Mouse (Mus musculus): ENCODE results near the gene Rbl1. TPM values are rescaled to one million over a fixed set of nuclear protein-coding genes. Genes with fewer than 3 reads are reported as not detected.
A peak's percentile ranks its signal among the peaks of the same experiment; 100 is the strongest.

Rbl1 gene
- polyA plus RNA-seq, 1 experiment from 2014 or later = 12.0 TPM

DNA sequence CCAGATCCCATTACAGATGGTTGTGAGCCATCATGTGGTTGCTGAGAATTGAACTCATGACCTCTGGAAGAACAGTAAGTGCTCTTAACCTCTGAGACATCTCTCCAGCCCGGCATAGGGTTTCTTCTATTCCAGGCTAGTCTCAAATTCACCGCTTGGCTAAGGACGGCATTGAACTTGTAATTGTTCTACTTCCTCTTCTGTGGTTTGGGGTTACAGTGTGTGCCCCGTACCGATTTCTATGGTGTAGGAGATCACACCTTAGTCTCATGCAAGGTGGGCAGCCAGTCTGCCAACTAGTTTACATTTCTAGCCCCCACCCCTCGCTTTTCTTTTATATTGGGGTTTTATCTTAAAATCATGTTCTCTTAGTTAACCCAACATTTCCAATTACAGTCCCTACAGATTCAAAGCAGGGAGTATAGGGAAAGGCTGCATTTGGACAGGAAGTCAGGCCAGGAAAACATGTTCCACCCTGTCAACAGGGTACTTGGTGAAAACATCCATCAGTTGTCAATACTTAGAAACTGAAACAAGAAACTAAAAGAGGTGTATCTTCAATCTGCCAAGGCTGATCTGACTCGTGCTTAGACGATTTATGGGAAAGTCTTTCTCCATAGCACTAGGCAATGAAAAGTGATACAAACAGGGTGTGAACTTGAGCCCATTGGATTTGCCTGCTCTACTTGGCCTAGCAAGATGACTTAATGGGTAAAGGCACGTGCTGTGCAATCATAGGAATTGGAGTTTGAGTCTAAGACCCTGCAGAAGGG lies 66.2 kb downstream of the Rbl1 start:
- Histone ChIP-seq H3K4me1 (peaks cover 11% of the 10 kb centered on the region), H3K27me3 (no peaks in the 10 kb centered on the region), H3K36me3 (no peaks in the 10 kb centered on the region), H3K4me3 (no peak overlapping the region), H3K4me2 (replicated peaks) (no peak overlapping the region), H3K9me3 (no peaks in the 10 kb centered on the region), H3K9ac (replicated peaks) (no peak overlapping the region), H3K27ac (replicated peaks) (no peak overlapping the region)
- 90% methylated on average over 9 of the region's 9 CpGs for WGBS
- no peak for ATAC-seq (replicated peaks)

DNA sequence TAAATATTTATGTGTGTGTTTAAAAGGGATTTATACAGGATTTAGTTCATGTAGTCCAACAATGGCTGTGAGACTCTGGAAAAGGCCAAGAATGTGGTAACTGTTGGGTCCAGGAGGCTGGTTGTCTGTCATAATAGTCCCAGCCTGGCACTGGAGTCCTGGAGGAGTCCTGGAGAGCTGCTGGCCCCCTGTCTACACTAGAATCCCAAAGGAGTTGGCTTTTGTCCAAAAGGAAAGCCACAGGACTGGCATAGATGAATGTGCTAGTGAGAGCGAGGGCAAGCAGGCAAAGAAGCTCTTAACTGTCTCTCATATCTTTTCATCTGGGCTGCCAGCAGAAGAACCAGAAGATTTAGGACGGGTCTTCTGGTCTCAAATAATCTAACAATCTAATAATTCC lies 67.7 kb downstream of the Rbl1 start:
- H3K27ac ChIP-seq (replicated peaks) = no peak overlapping the region
- no peaks in the 10 kb centered on the region for H3K9me3 ChIP-seq
- no peak overlapping the region for H3K9ac ChIP-seq (replicated peaks)
- H3K4me2 ChIP-seq (replicated peaks) = no peak overlapping the region
- ATAC-seq (replicated peaks) = no peak
- peaks cover 11% of the 10 kb centered on the region for H3K4me1 ChIP-seq
- H3K36me3 ChIP-seq = no peaks in the 10 kb centered on the region
- no peaks in the 10 kb centered on the region for H3K27me3 ChIP-seq
- WGBS = 72% methylated on average over 2 of the region's 2 CpGs
- no peak overlapping the region for H3K4me3 ChIP-seq

GRCm38 (mm10) chr2:157136176-157136575 lies 68.2 kb downstream of the Rbl1 start:
- Histone ChIP-seq H3K36me3 (no peaks in the 10 kb centered on the region), H3K4me3 (no peak overlapping the region), H3K27me3 (no peaks in the 10 kb centered on the region), H3K9ac (replicated peaks) (no peak overlapping the region), H3K9me3 (no peaks in the 10 kb centered on the region), H3K4me2 (replicated peaks) (no peak overlapping the region), H3K27ac (replicated peaks) (no peak overlapping the region), H3K4me1 (peaks cover 11% of the 10 kb centered on the region)
- ATAC-seq (replicated peaks) = no peak
- 91% methylated on average over 4 of the region's 4 CpGs for whole genome bisulfite sequencing

GRCm38 (mm10) chr2:157135529-157136120 lies 68.7 kb downstream of the Rbl1 start:
- ATAC-seq (replicated peaks) = 0 out of 2 replicates have a peak, but pooled peaks have one; percentile 53
- WGBS = 66% methylated on average over 10 of the region's 10 CpGs
- H3K9me3 ChIP-seq = no peaks in the 10 kb centered on the region
- H3K27me3 ChIP-seq = no peaks in the 10 kb centered on the region
- H3K4me1 ChIP-seq = peaks cover 11% of the 10 kb centered on the region
- H3K36me3 ChIP-seq = no peaks in the 10 kb centered on the region
- peak overlapping the region; percentile 57; the same call in 1 of the 2 replicates for H3K27ac ChIP-seq (replicated peaks)
- H3K4me2 ChIP-seq (replicated peaks) = peak overlapping the region; percentile 97
- H3K4me3 ChIP-seq = peak overlapping the region; percentile 69
- peak overlapping the region; percentile 66; the same call in 1 of the 2 replicates for H3K9ac ChIP-seq (replicated peaks)

DNA sequence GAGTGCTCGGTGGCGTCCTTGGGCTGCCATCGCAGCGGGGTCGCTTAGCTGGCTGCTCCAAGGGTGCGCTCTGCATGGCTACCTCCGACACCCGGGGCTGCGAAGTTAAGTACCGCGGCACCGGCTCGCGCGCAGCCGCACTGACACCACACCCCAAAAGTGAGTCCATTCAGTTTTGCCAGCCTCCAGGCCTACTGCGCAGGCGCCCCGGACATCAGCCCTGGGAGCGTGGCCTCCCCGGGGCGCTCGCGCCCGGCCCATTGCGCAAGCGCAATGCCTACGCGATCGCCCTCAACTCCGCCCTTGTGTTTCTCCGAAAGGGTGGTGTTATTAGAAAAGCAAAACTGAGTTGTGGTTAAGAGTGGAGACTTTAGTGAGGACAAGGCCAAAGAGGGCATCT lies 69.3 kb downstream of the Rbl1 start, which contains the start of gene Samhd1:
Gene Samhd1 (minus strand): TSS at position 252 of the 400 bp plus-strand sequence.
- Histone ChIP-seq H3K27me3 (no peaks in the 10 kb centered on the region), H3K4me1 (peaks cover 11% of the 10 kb centered on the region), H3K4me2 (replicated peaks) (peak within 1 kb of the TSS; percentile 97), H3K9ac (replicated peaks) (peak within 1 kb of the TSS; percentile 66), H3K27ac (replicated peaks) (peak within 1 kb of the TSS; percentile 57; the same call in 1 of the 2 replicates), H3K4me3 (peak within 1 kb of the TSS; percentile 69), H3K9me3 (no peaks in the 10 kb centered on the region), H3K36me3 (no peaks in the 10 kb centered on the region)
- WGBS = under 1% methylated on average over 32 of the region's 32 CpGs
- ATAC-seq (replicated peaks) = peak; percentile 90

- 0% methylated on average over 25 of the region's 25 CpGs for WGBS
- ATAC-seq (replicated peaks) = peak; percentile 59; the same call in 1 of the 2 replicates
- Histone ChIP-seq H3K27ac (replicated peaks) (peak overlapping the region; percentile 57; the same call in 1 of the 2 replicates), H3K4me2 (replicated peaks) (peak overlapping the region; percentile 97), H3K9me3 (no peaks in the 10 kb centered on the region), H3K27me3 (no peaks in the 10 kb centered on the region), H3K4me1 (peaks cover 11% of the 10 kb centered on the region), H3K9ac (replicated peaks) (peak overlapping the region; percentile 66), H3K4me3 (peak overlapping the region; percentile 69), H3K36me3 (no peaks in the 10 kb centered on the region)
These were observed 69.8 kb downstream of the Rbl1 start for GRCm38 (mm10) chr2:157134479-157134931.

DNA sequence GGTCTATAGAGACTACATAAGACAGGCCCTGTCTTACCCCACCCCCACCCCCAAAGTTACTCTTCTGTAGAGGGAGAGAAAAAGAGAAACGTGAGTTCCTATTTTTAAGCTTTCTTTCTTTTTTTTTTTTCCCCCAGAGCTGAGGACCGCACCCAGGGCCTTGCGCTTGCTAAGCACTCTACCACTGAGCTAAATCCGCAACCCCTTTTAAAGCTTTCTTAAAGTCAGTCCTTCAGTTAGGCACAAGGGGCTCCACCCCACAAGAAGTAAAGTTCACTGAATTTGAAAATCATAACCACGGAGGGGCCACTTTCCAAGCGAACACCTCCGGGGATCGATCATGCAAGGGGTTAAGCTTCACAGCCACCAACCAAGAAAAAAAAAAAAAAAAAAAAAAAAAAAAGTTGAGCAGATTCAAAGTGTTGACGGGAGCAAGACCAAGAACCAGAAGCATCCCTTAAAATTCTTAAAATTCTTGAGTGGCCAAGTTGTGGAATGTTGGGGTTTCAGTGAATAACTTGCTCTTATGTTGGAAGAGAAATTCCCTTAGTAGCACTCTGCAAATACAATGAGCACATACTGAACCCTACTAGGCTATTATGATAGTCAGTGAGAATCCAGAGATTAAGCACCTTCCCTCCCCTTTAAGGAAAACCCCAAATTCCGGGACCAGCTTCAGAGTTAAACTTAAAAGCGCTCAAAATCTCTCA lies 70.4 kb downstream of the Rbl1 start:
- Histone ChIP-seq H3K27me3 (no peaks in the 10 kb centered on the region), H3K4me2 (replicated peaks) (peak overlapping the region; percentile 97), H3K9ac (replicated peaks) (peak overlapping the region; percentile 66), H3K9me3 (no peaks in the 10 kb centered on the region), H3K4me3 (peak overlapping the region; percentile 69), H3K4me1 (peaks cover 11% of the 10 kb centered on the region), H3K27ac (replicated peaks) (no peak overlapping the region), H3K36me3 (no peaks in the 10 kb centered on the region)
- WGBS = 17% methylated on average over 11 of the region's 11 CpGs
- no peak for ATAC-seq (replicated peaks)

GRCm38 (mm10) chr2:157132686-157133540 lies 71.4 kb downstream of the Rbl1 start:
- Histone ChIP-seq H3K4me3 (no peak overlapping the region), H3K36me3 (no peaks in the 10 kb centered on the region), H3K4me1 (peaks cover 11% of the 10 kb centered on the region), H3K9ac (replicated peaks) (no peak overlapping the region), H3K27ac (replicated peaks) (no peak overlapping the region), H3K4me2 (replicated peaks) (no peak overlapping the region), H3K27me3 (no peaks in the 10 kb centered on the region), H3K9me3 (no peaks in the 10 kb centered on the region)
- no peak for ATAC-seq (replicated peaks)
- 79% methylated on average over 3 of the region's 3 CpGs for WGBS

DNA sequence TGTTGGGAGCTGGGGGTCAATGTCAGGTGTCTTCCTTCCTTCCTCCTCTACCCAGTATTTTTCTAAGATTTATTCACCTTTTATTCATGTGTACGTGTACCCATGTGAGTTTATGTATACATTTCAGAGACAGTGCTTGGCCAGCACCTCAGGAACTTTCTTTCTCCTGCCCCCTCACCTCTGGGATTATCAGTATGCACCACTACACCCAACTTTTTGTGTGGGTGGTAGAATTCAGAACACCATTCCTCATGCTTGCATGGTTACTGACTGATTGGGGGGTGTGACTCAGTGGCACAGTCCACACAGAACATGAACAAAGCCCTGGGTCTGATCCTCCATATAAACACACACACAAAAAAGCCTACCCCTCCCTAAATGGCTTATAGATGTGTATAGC lies 72.2 kb downstream of the Rbl1 start:
- Histone ChIP-seq H3K4me1 (peaks cover 11% of the 10 kb centered on the region), H3K27ac (replicated peaks) (no peak overlapping the region), H3K4me2 (replicated peaks) (no peak overlapping the region), H3K9me3 (no peaks in the 10 kb centered on the region), H3K9ac (replicated peaks) (no peak overlapping the region), H3K27me3 (no peaks in the 10 kb centered on the region), H3K4me3 (no peak overlapping the region), H3K36me3 (no peaks in the 10 kb centered on the region)
- 90% methylated on average over 1 of the region's 1 CpGs for WGBS
- ATAC-seq (replicated peaks) = no peak

- 88% methylated on average over 8 of the region's 8 CpGs for WGBS
- Histone ChIP-seq H3K4me1 (peaks cover 11% of the 10 kb centered on the region), H3K36me3 (no peaks in the 10 kb centered on the region), H3K4me3 (no peak overlapping the region), H3K4me2 (replicated peaks) (no peak overlapping the region), H3K27ac (replicated peaks) (no peak overlapping the region), H3K27me3 (no peaks in the 10 kb centered on the region), H3K9ac (replicated peaks) (no peak overlapping the region), H3K9me3 (no peaks in the 10 kb centered on the region)
- no peak for ATAC-seq (replicated peaks)
These were observed 73.4 kb downstream of the Rbl1 start for GRCm38 (mm10) chr2:157130813-157131514.

DNA sequence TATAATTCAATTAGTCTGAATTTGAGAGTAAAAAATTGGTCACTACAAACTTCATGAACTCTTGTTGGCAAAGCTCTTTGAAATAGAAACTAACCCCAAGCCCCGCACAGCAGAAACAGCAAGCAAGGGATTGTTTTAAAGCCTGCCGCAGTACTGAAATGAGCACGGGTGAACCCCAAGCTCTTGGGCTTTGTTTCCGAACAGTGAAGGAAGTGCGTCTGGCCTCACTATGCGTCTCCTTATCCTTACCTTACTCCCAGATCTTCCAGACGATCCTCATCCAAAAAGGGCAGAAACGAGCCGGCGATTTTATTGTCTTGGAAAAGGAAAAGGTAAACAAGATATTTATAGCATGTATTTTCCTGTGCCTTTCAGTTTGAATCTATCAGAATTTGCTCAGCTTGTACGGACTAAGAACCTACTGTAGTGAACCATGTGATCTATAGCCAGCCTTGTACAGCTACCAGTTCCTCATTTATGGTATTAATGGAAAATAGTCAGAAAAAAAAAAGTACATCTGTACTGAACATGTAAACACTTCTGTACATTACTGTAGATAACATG lies 74.7 kb downstream of the Rbl1 start:
- Histone ChIP-seq H3K27ac (replicated peaks) (no peak overlapping the region), H3K9me3 (no peaks in the 10 kb centered on the region), H3K4me2 (replicated peaks) (no peak overlapping the region), H3K36me3 (no peaks in the 10 kb centered on the region), H3K4me3 (no peak overlapping the region), H3K9ac (replicated peaks) (no peak overlapping the region), H3K4me1 (peaks cover 6% of the 10 kb centered on the region), H3K27me3 (no peaks in the 10 kb centered on the region)
- no peak for ATAC-seq (replicated peaks)
- WGBS = 89% methylated on average over 11 of the region's 11 CpGs
